In the genomic region with DNA sequence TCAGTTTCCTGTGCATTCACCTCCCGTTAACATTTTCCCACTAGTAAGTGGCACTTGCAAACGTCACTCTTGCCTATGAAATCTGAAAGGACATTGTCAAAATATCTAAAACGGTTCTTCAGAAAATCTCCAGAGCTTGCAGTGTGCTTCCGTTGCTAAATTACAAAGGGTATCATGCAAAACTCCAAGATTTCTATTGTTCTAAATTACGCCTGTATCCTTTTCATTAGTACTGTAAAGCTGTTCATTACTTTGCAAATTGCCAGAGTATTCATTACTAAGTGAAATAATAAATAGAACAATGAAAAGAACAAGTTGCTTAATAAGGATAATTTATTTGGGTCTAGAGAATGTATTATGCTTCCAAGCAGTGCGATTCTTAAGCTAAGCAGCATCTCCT, we compare ENCODE assay signal across 27 mouse cellular contexts.
"Had no signal": no experiment of that assay in that cellular context is flagged by ENCODE, and none has a peak within 500 bp of the region (broad histone marks: within the 10 kb centered on the region; RNA-seq: fewer than 3 reads in every experiment).

No protein-coding gene starts in this region.

- ATAC-seq: hindbrain, embryonic 16.5 days; inflammation-experienced regulatory T-cells, adult 6 months; intestine, embryonic 15.5 days; intestine, postnatal 0 days had no signal

- H3K4me1 ChIP-seq: heart, embryonic 13.5 days; heart, embryonic 15.5 days; intestine, embryonic 15.5 days; limb, embryonic 12.5 days; liver, embryonic 13.5 days had no signal

- H3K4me3 ChIP-seq: heart, adult 2 months; heart, embryonic 13.5 days; heart, embryonic 15.5 days; hindbrain, embryonic 12.5 days; intestine, embryonic 15.5 days; layer of hippocampus, adult 2 months; left cerebral cortex, adult 2 months; limb, embryonic 10.5 days; limb, embryonic 12.5 days; liver, embryonic 13.5 days had no signal

- H3K9me3 ChIP-seq: heart, embryonic 13.5 days; heart, embryonic 15.5 days; hindbrain, embryonic 12.5 days; intestine, embryonic 15.5 days; limb, embryonic 10.5 days; limb, embryonic 12.5 days; liver, embryonic 13.5 days had no signal

- H3K27me3 ChIP-seq: heart, embryonic 13.5 days; heart, embryonic 15.5 days; hindbrain, embryonic 12.5 days; intestine, embryonic 15.5 days; limb, embryonic 12.5 days; liver, embryonic 13.5 days had no signal

- H3K9ac ChIP-seq: heart, embryonic 13.5 days; heart, embryonic 15.5 days; hindbrain, embryonic 12.5 days; hindbrain, embryonic 14.5 days; intestine, embryonic 15.5 days; limb, embryonic 12.5 days; liver, embryonic 13.5 days had no signal

- H3K36me3 ChIP-seq: heart, embryonic 13.5 days; heart, embryonic 15.5 days; hindbrain, embryonic 12.5 days; intestine, embryonic 15.5 days; limb, embryonic 10.5 days; limb, embryonic 12.5 days; liver, embryonic 13.5 days had no signal

- H3K4me2 ChIP-seq: heart, embryonic 11.5 days; heart, embryonic 13.5 days; heart, embryonic 15.5 days; hindbrain, embryonic 12.5 days; hindbrain, embryonic 14.5 days; intestine, embryonic 15.5 days; limb, embryonic 12.5 days; liver, embryonic 11.5 days; liver, embryonic 13.5 days had no signal

- H3K27ac ChIP-seq: heart, adult 2 months; heart, embryonic 13.5 days; heart, embryonic 15.5 days; hindbrain, embryonic 12.5 days; hindbrain, embryonic 14.5 days; intestine, embryonic 15.5 days; layer of hippocampus, adult 2 months; left cerebral cortex, adult 2 months; limb, embryonic 10.5 days; limb, embryonic 12.5 days; liver, embryonic 13.5 days had no signal

- DNase-seq: gastrocnemius, postnatal 14 days; gastrocnemius, postnatal 36 days; heart, adult 11 months; heart, adult 2 months; heart, postnatal 14 days; heart, postnatal 36 days; kidney, adult 18-20 months; kidney, adult 8-10 months; kidney, postnatal 10 days; kidney, postnatal 25 days; kidney, postnatal 4 days; liver; liver, embryonic 13.5 days had no signal
